8 mouse cellular contexts compared by ENCODE assay signal in genomic region chr4:32615034-32615881, GRCm38 (mm10). TPM values are rescaled to one million over a fixed set of nuclear protein-coding genes. Genes with fewer than 3 reads are reported as not detected.
DNase-seq lines count a peak whose midpoint lies in the region; ATAC-seq lines count a peak whose summit lies in the region.

Gene Casp8ap2, plus strand, starts transcription at chr4:32615451.

- H3K9me3 ChIP-seq in heart, embryonic 14.5 days (ENCODE audit: control insufficient read depth, low read length): no peaks in the 10 kb centered on the region
- no peaks in the 10 kb centered on the region for H3K9me3 ChIP-seq in liver, embryonic 13.5 days (replicated peaks)
- H3K9me3 ChIP-seq in stomach, embryonic 16.5 days (replicated peaks; ENCODE audit: control insufficient read depth, low read length): no peaks in the 10 kb centered on the region

- ATAC-seq in CD4-positive, CD25-positive, alpha-beta regulatory T cell, adult 4 months: peak; percentile 97
- ATAC-seq in heart, embryonic 14.5 days (ENCODE audit: insufficient number of reproducible peaks, insufficient read depth, low FRiP score, low read depth): peak; percentile 99
- ATAC-seq in liver, embryonic 13.5 days (ENCODE audit: low read depth): peak; percentile 98
- ATAC-seq in stomach, embryonic 16.5 days (ENCODE audit: insufficient read depth, low FRiP score): peak; percentile 99

- H3K27ac ChIP-seq in heart, embryonic 14.5 days (replicated peaks in 1 of 2; ENCODE audit: control insufficient read depth in 1 of 2, insufficient read depth in 1 of 2, low read depth in 2 of 2, low read length in 2 of 2): peak within 1 kb of the TSS; percentile 90
- peak within 1 kb of the TSS; percentile 86 for H3K27ac ChIP-seq in liver, embryonic 13.5 days
- H3K27ac ChIP-seq in stomach, embryonic 16.5 days (ENCODE audit: low read length): peak within 1 kb of the TSS; percentile 87

- H3K4me2 ChIP-seq in heart, embryonic 14.5 days (ENCODE audit: low read length): peak within 1 kb of the TSS; percentile 79
- H3K4me2 ChIP-seq in liver, embryonic 13.5 days: peak within 1 kb of the TSS; percentile 81
- H3K4me2 ChIP-seq in stomach, embryonic 16.5 days (ENCODE audit: low read depth, low read length): peak within 1 kb of the TSS; percentile 62

- peak; percentile 99 for DNase-seq in c-Kit-negative CD71-positive TER-119-positive erythroid progenitor cells, embryonic 14.5 days (ENCODE audit: low read depth, low spot score)
- peak; percentile 98 for DNase-seq in fibroblast of lung, adult 2 months (ENCODE audit: low read depth)
- peak; percentile 99 for DNase-seq in kidney, postnatal 14 days
- DNase-seq in liver, embryonic 13.5 days: peak; percentile 99
- peak; percentile 99 for DNase-seq in neural tube, embryonic 10.5 days (ENCODE audit: extremely low spot score, low spot score)

- peaks cover 0 to 14% of the 10 kb centered on the region in 2 experiments; a peak in 2 of 4 replicates for H3K4me1 ChIP-seq in heart, embryonic 14.5 days (ENCODE audit: control insufficient read depth in 2 of 2, insufficient read depth in 2 of 2, low read length in 2 of 2)
- H3K4me1 ChIP-seq in liver, embryonic 13.5 days (replicated peaks): peaks cover 30% of the 10 kb centered on the region
- H3K4me1 ChIP-seq in stomach, embryonic 16.5 days (ENCODE audit: control insufficient read depth, insufficient read depth, low read length): peaks cover 6% of the 10 kb centered on the region; the same call in 1 of the 2 replicates

- WGBS in heart, embryonic 14.5 days: under 1% methylated on average over 67 of the region's 67 CpGs
- under 1% methylated on average over 66 of the region's 67 CpGs for WGBS in liver, embryonic 13.5 days (ENCODE audit: insufficient replicate concordance)
- WGBS in stomach, embryonic 16.5 days: 0% methylated on average over 66 of the region's 67 CpGs

- H3K27me3 ChIP-seq in heart, embryonic 14.5 days (ENCODE audit: control insufficient read depth, insufficient read depth, low read length): no peaks in the 10 kb centered on the region
- no peaks in the 10 kb centered on the region for H3K27me3 ChIP-seq in liver, embryonic 13.5 days
- H3K27me3 ChIP-seq in stomach, embryonic 16.5 days (ENCODE audit: control insufficient read depth, insufficient read depth, low read length): no peaks in the 10 kb centered on the region

- peaks cover 6% of the 10 kb centered on the region for H3K36me3 ChIP-seq in heart, embryonic 14.5 days (ENCODE audit: control insufficient read depth, insufficient read depth, low read length)
- peaks cover 6% of the 10 kb centered on the region; the same call in 1 of the 2 replicates for H3K36me3 ChIP-seq in liver, embryonic 13.5 days
- no peaks in the 10 kb centered on the region for H3K36me3 ChIP-seq in stomach, embryonic 16.5 days (ENCODE audit: control insufficient read depth, insufficient read depth, low read length)

- peak within 1 kb of the TSS; percentile 91 for H3K9ac ChIP-seq in heart, embryonic 14.5 days (ENCODE audit: low read length)
- peak within 1 kb of the TSS; percentile 95 for H3K9ac ChIP-seq in liver, embryonic 13.5 days
- peak within 1 kb of the TSS; percentile 87 for H3K9ac ChIP-seq in stomach, embryonic 16.5 days (ENCODE audit: low read length)

- peak within 1 kb of the TSS; percentile 75 to 92 for H3K4me3 ChIP-seq in heart, embryonic 14.5 days (ENCODE audit: control insufficient read depth in 1 of 2, insufficient read depth in 1 of 2, low read depth in 1 of 2, low read length in 2 of 2)
- H3K4me3 ChIP-seq in liver, embryonic 13.5 days (replicated peaks): peak within 1 kb of the TSS; percentile 98
- H3K4me3 ChIP-seq in stomach, embryonic 16.5 days (replicated peaks; ENCODE audit: low read length): peak within 1 kb of the TSS; percentile 79

RNA-seq across cellular contexts. Expression of gene Casp8ap2, which starts in this region (rescaled TPM):
- 10 to 100 TPM; 38.5 to 46.1 TPM for polyA plus RNA-seq in CD4-positive, CD25-positive, alpha-beta regulatory T cell, adult 4 months (2017; shearing (Covaris generic))
- 23.1 and 24.6 TPM in 2 replicates for polyA plus RNA-seq in heart, embryonic 14.5 days (2014; fragmentation: Nextera tagmentation; extraction: Ambion mirVana)
- 37.9 and 42.7 TPM in 2 replicates for polyA plus RNA-seq in liver, embryonic 13.5 days (2015; fragmentation: Nextera tagmentation; extraction: Ambion mirVana)
- 33.7 and 41.0 TPM in 2 replicates for polyA plus RNA-seq in stomach, embryonic 16.5 days (2015; fragmentation: Nextera tagmentation; extraction: Ambion mirVana)

Comparison
In these comparisons a context has a peak if more than half of its experiments do, and no peak if none do; other contexts are left out.
1. Peak in every context shown above with its lines: DNase-seq, ATAC-seq, H3K4me3 ChIP-seq and H3K27ac ChIP-seq.